Mouse (Mus musculus) kidney, postnatal 0 days (tissue): ENCODE measurements around the gene Osr1. TPM values are rescaled to one million over a fixed set of nuclear protein-coding genes. Genes with fewer than 3 reads are reported as not detected.

Experiments
- ATAC-seq: fragments of 200-750 bp; cut with Nextera tagmentation; replicated peaks from 2 replicates; pipeline ENCODE4 v1.8.0; 2017; ENCODE audit warnings: low read depth, moderate number of reproducible peaks, moderate TSS enrichment, moderate library complexity; ENCODE audit not compliant: low FRiP score
- DNase-seq: peaks from one replicate; pipeline ENCODE4 v3.0.0-alpha.2; 2016; ENCODE audit warnings: low spot score
- H3K27ac ChIP-seq: fragments of 300-500 bp; sonication (generic); 2 replicates; pipeline ENCODE4 v1.5.1; 2014; ENCODE audit warnings: mild to moderate bottlenecking
- H3K27me3 ChIP-seq: fragments of 300-500 bp; sonication (generic); 2 replicates; pipeline ENCODE4 v1.6.1; 2014; ENCODE audit warnings: low read length, mixed read lengths; ENCODE audit not compliant: insufficient read depth
- H3K36me3 ChIP-seq: fragments of 300-500 bp; sonication (generic); 2 replicates; pipeline ENCODE4 v1.6.1; 2014; ENCODE audit warnings: low read length, mixed read lengths; ENCODE audit not compliant: insufficient read depth
- H3K4me1 ChIP-seq: fragments of 300-500 bp; sonication (generic); replicated peaks from 2 replicates; pipeline ENCODE4 v1.6.1; 2014; ENCODE audit warnings: antibody characterized with exemption, low read length, mixed read lengths; ENCODE audit not compliant: insufficient read depth
- H3K4me2 ChIP-seq: fragments of 300-500 bp; sonication (generic); 2 replicates; pipeline ENCODE4 v1.6.1; 2014; ENCODE audit warnings: mild to moderate bottlenecking, low read length, moderate library complexity, mixed read lengths
- H3K4me3 ChIP-seq: fragments of 300-500 bp; sonication (generic); replicated peaks from 2 replicates; pipeline ENCODE4 v1.5.1; 2014; ENCODE audit warnings: low read depth, low read length
- H3K9ac ChIP-seq: fragments of 300-500 bp; sonication (generic); 2 replicates; pipeline ENCODE4 v1.6.1; 2014; ENCODE audit warnings: low read depth, low read length
- H3K9me3 ChIP-seq: fragments of 300-500 bp; sonication (generic); replicated peaks from 2 replicates; pipeline ENCODE4 v1.6.1; 2016; ENCODE audit warnings: low read length, inconsistent platforms, mixed read lengths
- CTCF ChIP-seq: IDR thresholded peaks from 2 replicates; pipeline ENCODE4 v1.5.1; 2016; ENCODE audit warnings: antibody characterized with exemption, low read depth, mild to moderate bottlenecking, moderate library complexity
- WGBS: fragments of 180-500 bp; shearing (Covaris S2); extraction: QIAGEN DNeasy Blood & Tissue Kit; methylation state at CpG from one replicate; pipeline ENCODE4 v1.1.7; 2014; 5-methylcytosine and 5-hydroxymethylcytosine counted together
- polyA plus RNA-seq: library from polyadenylated mRNA; unstranded; fragments of >200 nt; fragmentation: Nextera tagmentation; extraction: Ambion mirVana; gene quantifications from 2 replicates; pipeline ENCODE4 v1.2.1, GENCODE M21; 2015

Gene Osr1
- polyA plus RNA-seq, 1 experiment from 2014 or later: 12.1 TPM

- H3K4me2 ChIP-seq: no peak overlapping the region
- no peak overlapping the region for H3K4me3 ChIP-seq
- H3K36me3 ChIP-seq: no peaks in the 10 kb centered on the region
- no peak overlapping the region for H3K27ac ChIP-seq
- H3K9me3 ChIP-seq: no peaks in the 10 kb centered on the region
- DNase-seq: no peak
- TF ChIP-seq CTCF: no peak
- no peak for ATAC-seq
- H3K27me3 ChIP-seq: peaks cover 41% of the 10 kb centered on the region
- H3K9ac ChIP-seq: no peak overlapping the region
- WGBS: 14% methylated on average over 2 of the region's 2 CpGs
- peaks cover 10% of the 10 kb centered on the region; the same call in 1 of the 2 replicates for H3K4me1 ChIP-seq
Measured at GRCm38 (mm10) chr12:9583380-9583779, 13.5 kb downstream of the Osr1 start.

DNA sequence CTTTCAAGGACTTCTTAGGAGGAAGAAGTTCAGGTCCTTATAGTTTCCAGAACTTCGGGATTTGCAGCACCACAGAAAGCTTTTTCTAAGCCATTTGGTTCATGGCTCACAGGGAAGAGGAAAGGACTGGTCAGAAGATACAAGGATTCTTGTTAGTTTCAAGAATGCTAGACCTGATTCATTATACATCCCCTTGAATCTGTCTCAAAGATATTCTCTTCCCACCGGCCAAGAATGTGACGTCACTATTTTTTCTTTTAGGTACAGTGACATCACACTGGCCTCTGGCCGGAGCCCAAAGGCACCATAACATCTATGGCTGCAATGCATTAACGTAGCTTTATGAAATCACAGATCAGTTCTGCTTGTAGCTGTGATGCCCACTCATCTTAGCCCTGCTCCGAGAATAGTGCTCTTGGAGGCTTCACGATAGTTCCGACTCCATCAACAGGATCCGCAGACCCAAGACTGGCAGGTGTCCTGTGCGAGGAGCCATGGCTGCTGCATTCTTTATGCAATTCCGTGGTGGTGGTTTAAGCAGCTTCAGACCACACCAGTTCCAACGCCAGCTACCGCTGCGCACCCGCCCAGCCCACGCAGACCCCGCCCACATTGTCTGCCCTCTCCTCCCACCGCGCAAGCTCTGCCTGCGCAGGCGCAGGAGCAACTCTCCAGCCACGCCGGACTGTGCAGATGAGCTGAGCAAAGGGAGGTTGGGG is 14.6 kb downstream of the Osr1 start:
- no peak overlapping the region for H3K27ac ChIP-seq
- under 1% methylated on average over 23 of the region's 23 CpGs for WGBS

GRCm38 (mm10) chr12:9585085-9585453 is 15.2 kb downstream of the Osr1 start:
- Histone ChIP-seq H3K4me2 (peak overlapping the region; percentile 57), H3K36me3 (no peaks in the 10 kb centered on the region), H3K9ac (no peak overlapping the region), H3K4me1 (peaks cover 5% of the 10 kb centered on the region; the same call in 1 of the 2 replicates), H3K27ac (no peak overlapping the region), H3K9me3 (no peaks in the 10 kb centered on the region), H3K27me3 (peaks cover 26% of the 10 kb centered on the region), H3K4me3 (peak overlapping the region; percentile 37)
- DNase-seq (no peak), ATAC-seq (peak; percentile 18; the same call in 1 of the 2 replicates)
- WGBS: 4% methylated on average over 7 of the region's 7 CpGs
- TF ChIP-seq CTCF: no peak

More for the DNA sequence above, 14.6 kb downstream of the Osr1 start:
- no peaks in the 10 kb centered on the region for H3K9me3 ChIP-seq
- ATAC-seq (peak; percentile 90), DNase-seq (peak; percentile 91)
- H3K4me2 ChIP-seq: peak overlapping the region; percentile 57
- peaks cover 30% of the 10 kb centered on the region for H3K27me3 ChIP-seq
- H3K4me3 ChIP-seq: peak overlapping the region; percentile 37
- H3K9ac ChIP-seq: no peak overlapping the region
- H3K4me1 ChIP-seq: peaks cover 6% of the 10 kb centered on the region; the same call in 1 of the 2 replicates
- no peaks in the 10 kb centered on the region for H3K36me3 ChIP-seq
- no peak for TF ChIP-seq CTCF

GRCm38 (mm10) chr12:9587732-9588131 is 17.8 kb downstream of the Osr1 start:
- DNase-seq (no peak), ATAC-seq (no peak)
- H3K9ac ChIP-seq: no peak overlapping the region
- no peaks in the 10 kb centered on the region for H3K4me1 ChIP-seq
- no peak overlapping the region for H3K27ac ChIP-seq
- H3K27me3 ChIP-seq: peaks cover 3% of the 10 kb centered on the region; the same call in 1 of the 2 replicates
- no peaks in the 10 kb centered on the region for H3K9me3 ChIP-seq
- no peak for TF ChIP-seq CTCF
- 76% methylated on average over 1 of the region's 1 CpGs for WGBS
- H3K4me2 ChIP-seq: no peak overlapping the region
- no peak overlapping the region for H3K4me3 ChIP-seq
- H3K36me3 ChIP-seq: no peaks in the 10 kb centered on the region

DNA sequence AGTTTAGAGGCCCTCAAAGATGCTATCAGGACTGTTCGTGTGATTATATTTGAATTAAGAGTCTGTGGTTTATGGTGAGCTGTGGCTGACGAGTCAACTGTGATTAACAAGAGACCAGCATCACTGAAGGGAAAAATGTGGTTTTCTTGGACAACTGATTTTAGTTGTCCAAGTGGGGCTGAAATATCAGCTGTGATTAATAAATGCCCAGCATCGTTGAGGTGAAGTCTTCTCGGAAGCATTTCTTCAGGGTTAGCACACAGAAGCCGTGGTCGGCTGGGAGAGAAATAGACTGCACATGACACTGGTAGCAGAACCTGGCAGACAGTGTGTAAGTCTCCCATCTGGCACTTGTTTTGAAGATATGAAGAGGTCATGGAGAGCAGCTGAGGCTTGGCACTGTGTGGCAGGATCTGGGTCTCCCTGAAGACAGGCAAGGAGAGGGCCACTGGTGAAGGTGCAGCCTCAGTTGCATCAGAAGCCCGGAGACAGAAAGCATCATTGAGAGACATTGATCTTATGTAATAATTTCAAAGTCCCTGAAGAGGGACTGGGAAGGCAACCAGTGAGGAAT is 19.7 kb downstream of the Osr1 start:
- Histone ChIP-seq H3K9me3 (no peaks in the 10 kb centered on the region), H3K27me3 (no peaks in the 10 kb centered on the region), H3K4me3 (no peak overlapping the region), H3K4me2 (no peak overlapping the region), H3K36me3 (no peaks in the 10 kb centered on the region), H3K4me1 (no peaks in the 10 kb centered on the region), H3K9ac (no peak overlapping the region), H3K27ac (no peak overlapping the region)
- 73% methylated on average over 7 of the region's 7 CpGs for WGBS
- DNase-seq (no peak), ATAC-seq (no peak)
- TF ChIP-seq CTCF: no peak

DNA sequence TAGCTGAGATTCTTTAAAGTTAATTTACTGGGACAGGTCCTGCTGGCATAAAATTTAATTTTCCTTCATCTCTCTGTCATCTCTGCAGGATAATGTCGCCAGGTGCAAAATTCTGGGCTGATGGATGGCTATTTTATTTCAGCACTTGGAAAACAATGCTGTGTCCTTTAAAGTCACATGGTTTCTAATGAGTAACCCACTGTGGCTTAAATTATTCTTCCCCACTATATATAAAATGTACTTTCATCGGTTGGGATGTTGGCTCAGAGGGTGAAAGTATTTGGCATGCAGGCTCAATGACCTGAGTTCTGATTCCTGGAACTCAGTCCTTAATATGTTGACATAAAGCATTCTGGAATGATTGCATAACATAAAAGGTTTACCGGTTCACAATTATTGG is 21.2 kb downstream of the Osr1 start:
- no peak for ATAC-seq
- no peak overlapping the region for H3K27ac ChIP-seq
- WGBS: 65% methylated on average over 3 of the region's 3 CpGs
- H3K9ac ChIP-seq: no peak overlapping the region
- no peaks in the 10 kb centered on the region for H3K36me3 ChIP-seq
- TF ChIP-seq CTCF: no peak
- no peak overlapping the region for H3K4me2 ChIP-seq
- H3K27me3 ChIP-seq: no peaks in the 10 kb centered on the region
- no peak overlapping the region for H3K4me3 ChIP-seq
- no peak for DNase-seq
- no peaks in the 10 kb centered on the region for H3K4me1 ChIP-seq
- no peaks in the 10 kb centered on the region for H3K9me3 ChIP-seq
